Mouse (Mus musculus) embryo, embryonic 10.5 days (tissue): ENCODE data around the gene Gm45753.
"Not testable (repeated sequence)": the region's sequence is repeated elsewhere in the genome, so short reads cannot be mapped to it uniquely, and the experiment has no call there.

ENCODE experiments used
- DNase-seq: peaks from one replicate; pipeline ENCODE4 v3.0.0-alpha.2; 2015; ENCODE audit warnings: low spot score

The Gm45753 gene

DNA sequence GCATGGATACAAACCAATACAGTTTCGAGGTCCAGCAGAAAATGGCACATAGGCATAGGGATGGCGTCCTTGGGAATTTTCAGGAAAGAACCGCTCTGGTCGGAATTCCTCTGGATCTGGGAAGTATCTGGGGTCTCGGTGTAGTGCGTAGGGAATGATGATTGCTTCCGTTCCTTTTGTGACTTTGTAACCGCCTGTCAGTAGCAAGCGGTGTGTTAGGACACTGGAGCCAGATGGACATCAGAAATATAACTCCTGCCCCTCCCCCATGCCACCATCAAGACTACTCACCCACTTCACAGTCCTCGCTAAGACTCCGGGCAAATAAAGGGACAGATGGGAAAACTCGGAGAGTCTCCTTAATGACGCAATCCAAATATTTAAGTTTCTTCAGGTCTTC, at the start of gene Gm45753:
Gene Gm45753, minus strand, starts transcription at position 101 of the 400 bp plus-strand sequence.
- DNase-seq, result no peak

DNA sequence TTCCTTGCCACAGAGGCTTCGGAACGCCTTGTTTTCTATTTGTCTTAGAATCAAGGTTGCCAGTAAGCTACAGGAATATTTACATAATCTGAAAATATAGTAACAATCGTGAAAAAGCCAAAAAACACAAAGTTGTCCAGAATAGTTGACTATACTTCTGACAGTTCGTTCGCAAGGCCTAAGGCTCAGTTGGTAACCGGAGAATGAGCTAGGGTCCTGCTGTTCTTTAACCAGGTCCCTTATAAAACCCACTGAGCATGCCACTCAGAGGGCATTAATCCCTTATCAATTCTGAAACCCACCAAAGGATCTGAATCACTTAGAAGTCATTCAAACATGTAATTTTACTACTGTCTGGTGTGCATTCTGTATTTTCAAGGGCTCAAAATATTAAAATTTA, 47.5 kb upstream of the Gm45753 start:
- no peak for DNase-seq

DNA sequence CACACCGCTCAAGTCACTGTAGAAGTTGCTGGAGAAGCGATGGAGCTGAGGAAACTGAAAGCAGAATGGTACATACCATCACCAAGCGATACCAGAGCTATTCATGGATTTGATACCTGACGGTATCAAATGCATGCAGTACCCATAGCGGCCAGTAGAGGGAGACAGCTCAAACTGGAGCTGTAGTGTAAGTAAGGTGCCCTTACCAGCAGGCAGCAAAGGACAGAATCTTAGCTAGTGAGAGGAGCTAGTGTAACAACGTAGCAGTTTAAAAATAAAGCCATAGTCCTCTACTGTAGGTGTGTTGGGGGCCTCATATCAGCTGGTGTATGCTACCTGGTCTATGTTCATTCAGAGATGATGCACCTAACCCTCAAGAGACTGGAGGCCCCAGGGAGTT, 36.8 kb upstream of the Gm45753 start:
- DNase-seq, result peak; percentile 88

GRCm38 (mm10) chr8:45344298-45344697, 36.0 kb upstream of the Gm45753 start:
- no peak for DNase-seq

GRCm38 (mm10) chr8:45341630-45342628, 33.7 kb upstream of the Gm45753 start:
- no peak for DNase-seq

- no peak for DNase-seq
These were observed 25.2 kb upstream of the Gm45753 start for GRCm38 (mm10) chr8:45333493-45333892.

DNA sequence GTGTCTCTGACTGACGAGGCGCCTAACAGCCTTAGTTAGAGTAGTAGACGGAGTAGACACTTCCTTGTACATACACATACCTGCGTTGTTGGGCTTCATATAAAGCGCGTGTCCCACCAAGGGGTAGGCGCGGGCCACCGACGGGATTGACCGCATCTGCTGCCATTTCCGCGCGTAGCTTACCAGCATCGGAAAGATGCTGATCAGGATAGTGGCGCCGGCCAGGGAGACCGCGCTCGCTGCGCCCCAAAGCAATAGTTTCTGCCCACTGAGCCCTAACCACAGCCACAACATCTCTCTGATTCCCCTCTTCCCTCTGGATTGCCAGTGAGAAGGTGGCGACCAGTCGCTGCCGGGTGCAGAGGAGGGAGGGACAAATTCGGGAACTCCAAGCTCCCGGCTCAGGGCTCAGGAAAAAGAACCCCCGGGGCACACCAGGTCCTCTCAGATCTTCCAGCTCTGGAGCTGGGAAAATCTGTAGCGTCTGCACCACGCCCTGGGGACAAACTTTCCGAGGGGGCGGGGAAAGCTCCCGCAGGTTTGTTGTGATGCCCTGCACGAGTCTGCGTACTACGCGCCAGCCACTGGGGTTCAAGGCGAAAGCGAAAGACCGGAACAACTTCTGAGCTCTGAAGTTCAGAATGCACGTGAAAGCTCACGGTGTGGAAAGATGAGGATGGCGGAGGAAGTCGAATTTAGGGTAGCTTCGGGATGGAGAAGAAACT, 24.6 kb upstream of the Gm45753 start, which contains the start of gene Cyp4v3:
Gene Cyp4v3, minus strand, starts transcription at position 532 of the 725 bp plus-strand sequence.
- peak; percentile 81 for DNase-seq

DNA sequence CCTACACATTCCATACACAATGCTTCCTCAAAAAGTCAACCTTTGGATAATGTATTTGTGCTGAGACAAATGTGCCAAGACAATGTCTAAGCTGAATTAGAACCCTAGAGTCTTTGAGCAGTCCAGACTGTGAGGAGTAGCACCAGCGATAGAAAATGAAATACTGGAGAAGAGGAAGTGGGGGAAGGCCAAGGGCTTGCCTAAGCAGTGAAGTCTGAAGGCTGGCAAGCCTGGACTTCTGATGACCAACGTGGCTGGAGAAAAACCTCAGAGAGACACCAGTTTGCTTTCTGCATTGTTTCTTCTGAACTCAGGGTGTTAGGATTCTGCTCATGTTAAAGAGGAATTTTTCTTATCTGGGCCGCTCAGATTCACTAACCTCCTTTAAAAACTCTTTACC, 22.6 kb upstream of the Gm45753 start:
- no peak for DNase-seq

DNA sequence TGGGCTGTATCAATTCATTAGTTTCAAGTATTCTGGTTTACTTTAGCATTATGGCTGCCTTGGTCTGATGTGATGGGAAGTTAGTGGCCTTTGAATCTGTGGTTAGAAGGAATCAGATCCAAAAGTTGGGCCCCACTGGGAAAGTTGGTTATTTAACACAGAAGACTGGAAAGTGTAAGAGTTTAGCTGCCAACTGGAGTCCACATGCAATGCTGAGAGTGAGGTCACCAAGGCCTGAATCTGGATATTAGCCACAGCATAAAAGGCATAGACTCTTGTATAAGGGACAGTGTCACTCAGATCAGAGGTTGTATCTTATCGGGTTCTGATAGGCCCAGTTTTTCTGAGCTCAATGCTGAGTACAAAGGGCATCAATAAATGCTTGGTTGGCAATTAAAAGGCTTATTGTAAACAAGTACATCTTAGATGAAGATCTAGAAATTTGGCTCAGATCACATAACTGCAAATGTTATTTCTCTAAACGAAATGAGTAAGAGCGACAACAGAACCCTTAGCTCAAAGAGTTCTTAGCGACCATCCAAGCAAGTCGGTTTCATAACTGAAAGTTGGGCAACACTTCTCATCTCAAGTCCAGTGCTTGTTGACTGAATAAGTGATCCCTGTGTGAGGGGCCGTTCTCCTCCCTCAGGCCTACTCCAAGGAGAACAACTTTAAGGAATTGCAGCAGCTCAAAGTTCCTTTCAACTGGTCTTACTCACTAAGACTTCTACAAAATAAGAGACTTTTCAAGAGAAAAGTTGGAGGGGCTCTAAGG, 21.1 kb upstream of the Gm45753 start:
- DNase-seq, result no peak

GRCm38 (mm10) chr8:45327076-45327475, 18.8 kb upstream of the Gm45753 start:
- DNase-seq, result not testable (repeated sequence)

DNA sequence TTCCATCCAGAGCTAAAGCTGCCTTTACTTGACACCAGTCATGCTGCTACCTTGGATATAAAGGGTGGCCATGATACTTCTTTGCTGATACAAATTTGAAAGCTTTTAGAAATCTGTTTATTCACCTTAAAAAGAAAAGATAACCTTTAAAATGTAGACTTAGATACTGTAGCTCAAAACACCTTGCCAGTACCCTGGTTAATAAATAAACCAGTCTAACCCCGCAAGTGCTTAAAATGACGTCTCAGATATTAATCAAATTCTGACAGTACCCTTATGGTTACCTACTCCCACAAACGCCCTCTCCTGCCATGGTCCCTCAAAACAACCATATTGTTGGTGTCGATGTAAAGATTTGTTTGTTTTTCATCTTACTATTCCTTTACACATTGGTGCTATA, 15.9 kb upstream of the Gm45753 start:
- no peak for DNase-seq

DNA sequence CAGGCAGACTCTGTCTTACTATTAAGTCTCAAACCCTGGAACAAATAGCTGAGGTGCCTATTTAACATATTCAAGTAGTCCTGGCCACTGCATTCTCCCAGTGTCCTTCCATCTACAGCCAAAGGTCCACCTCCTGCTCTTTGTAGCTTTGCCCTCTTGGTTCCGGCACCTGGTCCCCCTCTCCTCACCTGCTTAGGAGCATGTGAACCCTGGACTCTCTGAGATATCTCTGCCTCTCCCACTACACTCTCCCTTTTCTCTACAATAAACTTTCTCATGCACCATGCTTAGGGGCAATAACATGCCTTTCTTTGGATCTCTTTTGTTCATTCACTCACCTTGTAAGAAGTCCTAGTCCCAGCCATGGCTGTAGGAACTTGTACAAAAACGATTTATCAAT, 13.1 kb upstream of the Gm45753 start:
- no peak for DNase-seq

DNA sequence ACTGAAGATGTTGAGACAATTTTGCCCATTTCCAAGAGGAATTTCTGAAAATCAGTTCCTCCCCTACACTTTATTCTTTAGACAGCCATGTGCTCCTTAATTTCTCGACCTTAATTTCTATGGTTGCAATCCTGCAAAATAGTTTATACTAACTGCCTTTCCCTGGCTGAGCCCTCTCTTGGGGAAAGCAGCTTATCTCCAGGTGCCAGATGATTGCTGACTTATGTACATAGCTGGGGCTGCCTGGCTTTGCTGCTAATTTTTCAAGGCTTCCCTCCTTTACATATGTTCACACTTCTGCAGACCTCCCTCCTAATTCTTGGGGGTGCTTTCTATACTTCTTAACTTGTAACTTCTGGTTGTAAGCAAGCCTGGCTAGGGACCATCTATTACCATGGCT, 12.7 kb upstream of the Gm45753 start:
- DNase-seq, result no peak

DNA sequence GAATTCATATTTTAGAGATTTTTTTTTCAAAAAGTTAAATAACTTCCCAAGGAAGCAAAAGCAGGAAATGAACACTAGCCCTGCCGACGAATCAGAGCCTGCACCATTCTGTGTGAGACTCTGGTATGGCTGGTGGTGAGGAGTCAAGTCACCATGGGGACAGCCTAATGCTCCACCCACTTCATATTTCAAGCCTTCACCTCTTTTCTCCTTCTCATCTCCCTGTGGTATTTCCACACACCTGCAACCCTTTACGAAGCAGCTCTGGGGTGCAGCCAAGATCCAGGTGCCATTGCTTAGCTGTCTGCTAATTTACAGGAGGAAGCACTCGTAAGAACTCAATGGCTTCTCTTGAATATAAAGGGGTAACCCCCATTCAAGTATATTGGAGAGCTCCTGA, 2.7 kb upstream of the Gm45753 start:
- no peak for DNase-seq

- DNase-seq, result no peak
These were observed 2.8 kb downstream of the Gm45753 start for GRCm38 (mm10) chr8:45305479-45305878.

DNA sequence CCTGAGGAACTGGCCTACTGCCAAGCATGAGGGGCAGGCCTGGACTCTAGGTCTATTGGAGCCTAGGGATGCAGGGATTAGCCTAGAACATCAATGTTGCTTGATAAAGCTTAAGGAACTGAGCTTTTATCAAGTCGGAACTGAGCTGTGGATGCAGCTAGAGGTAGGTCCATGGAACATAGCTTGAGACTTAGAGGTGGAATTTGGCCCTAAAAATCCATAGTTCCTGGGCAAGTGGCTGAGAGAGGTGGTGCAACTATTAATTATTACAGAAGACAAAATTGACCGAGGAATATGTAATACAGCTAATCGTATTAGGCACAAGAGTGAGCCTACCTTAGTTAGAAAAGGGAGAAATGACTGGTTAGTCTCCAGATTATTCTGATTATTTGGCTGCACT, 3.9 kb downstream of the Gm45753 start:
- no peak for DNase-seq

DNA sequence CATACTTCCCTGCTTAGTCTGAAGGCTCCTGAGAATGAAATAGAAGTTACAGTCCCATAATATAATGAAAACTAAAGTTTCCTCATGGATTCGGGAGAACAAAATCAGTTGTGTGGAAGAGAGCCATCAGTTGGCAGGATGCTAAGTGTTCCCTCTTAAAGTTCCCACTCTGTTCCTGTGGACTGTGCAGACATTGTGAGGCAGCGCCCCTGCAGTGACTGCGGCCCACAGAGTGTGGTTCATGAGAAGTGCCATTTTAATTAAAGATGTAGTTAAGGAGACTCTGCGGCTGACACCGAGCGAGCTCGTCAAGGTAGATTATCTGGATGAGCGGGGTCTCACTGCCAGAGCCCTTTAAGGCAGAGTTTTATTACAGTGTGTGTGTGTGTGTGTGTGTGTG, 5.9 kb downstream of the Gm45753 start:
- DNase-seq, result no peak

DNA sequence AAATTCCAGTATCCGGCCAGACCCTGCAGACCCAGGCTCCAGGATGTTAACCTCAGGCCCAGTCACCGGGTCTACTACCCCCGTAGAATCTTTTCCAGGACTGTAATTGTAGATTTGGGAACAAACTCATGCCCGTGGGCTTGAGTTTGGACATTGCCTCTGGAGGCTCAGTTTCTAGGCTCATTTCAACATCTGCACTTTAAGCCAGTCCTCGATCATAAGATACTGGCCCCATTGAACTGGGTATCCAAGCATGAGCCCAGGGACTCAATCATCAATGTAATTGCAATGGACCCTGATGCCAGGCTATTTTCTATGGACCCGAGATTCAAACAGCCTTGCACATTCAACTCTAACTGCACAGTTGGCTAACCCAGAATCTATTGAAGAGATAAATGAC, 13.0 kb downstream of the Gm45753 start:
- no peak for DNase-seq

GRCm38 (mm10) chr8:45294687-45295086, 13.6 kb downstream of the Gm45753 start, which contains the start of gene Klkb1:
Klkb1 (minus strand) TSS chr8:45294859.
- DNase-seq, result no peak

- no peak for DNase-seq
These were observed 16.5 kb downstream of the Gm45753 start for GRCm38 (mm10) chr8:45291790-45292189.

DNA sequence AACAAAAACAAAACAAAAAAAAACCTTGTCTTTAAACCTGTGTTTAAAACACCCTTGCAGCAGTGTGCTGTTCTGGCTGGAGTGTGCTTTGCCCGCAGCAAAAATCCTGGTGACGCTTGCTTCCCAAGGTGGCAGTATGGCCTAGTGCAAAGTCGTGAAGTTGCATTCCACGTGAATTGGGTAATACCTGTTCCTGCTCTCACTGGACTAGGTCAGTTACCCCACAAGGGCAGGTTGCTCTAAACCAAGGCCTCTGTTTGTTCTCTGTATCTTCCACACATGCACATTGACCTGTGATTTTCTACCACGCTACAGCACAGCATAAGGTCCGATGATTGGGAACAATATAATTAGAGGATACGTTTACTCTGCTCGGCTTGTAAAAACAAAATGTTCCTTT, 26.6 kb downstream of the Gm45753 start:
- no peak for DNase-seq

DNA sequence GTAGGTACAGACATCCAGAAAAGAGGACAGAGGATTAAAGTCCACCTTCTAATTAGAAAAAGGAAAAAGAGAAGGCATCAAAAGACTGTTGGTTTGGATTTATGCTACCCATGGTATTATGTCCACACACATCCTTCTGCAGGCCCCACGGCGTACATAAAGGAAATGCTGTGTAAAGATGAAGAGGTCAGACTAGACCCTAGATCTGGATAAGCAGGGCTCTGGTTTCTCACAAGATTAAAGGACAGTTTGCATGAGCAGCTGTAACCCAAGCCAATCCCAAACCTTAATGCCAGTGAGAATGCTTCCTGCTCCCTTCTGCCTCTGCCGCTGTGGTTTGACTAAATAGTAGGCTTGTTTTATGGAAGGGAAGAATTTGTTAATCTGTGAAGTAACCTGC, 30.8 kb downstream of the Gm45753 start:
- DNase-seq, result no peak
